ENCODE assay signal across 7 mouse cellular contexts in the genomic region with DNA sequence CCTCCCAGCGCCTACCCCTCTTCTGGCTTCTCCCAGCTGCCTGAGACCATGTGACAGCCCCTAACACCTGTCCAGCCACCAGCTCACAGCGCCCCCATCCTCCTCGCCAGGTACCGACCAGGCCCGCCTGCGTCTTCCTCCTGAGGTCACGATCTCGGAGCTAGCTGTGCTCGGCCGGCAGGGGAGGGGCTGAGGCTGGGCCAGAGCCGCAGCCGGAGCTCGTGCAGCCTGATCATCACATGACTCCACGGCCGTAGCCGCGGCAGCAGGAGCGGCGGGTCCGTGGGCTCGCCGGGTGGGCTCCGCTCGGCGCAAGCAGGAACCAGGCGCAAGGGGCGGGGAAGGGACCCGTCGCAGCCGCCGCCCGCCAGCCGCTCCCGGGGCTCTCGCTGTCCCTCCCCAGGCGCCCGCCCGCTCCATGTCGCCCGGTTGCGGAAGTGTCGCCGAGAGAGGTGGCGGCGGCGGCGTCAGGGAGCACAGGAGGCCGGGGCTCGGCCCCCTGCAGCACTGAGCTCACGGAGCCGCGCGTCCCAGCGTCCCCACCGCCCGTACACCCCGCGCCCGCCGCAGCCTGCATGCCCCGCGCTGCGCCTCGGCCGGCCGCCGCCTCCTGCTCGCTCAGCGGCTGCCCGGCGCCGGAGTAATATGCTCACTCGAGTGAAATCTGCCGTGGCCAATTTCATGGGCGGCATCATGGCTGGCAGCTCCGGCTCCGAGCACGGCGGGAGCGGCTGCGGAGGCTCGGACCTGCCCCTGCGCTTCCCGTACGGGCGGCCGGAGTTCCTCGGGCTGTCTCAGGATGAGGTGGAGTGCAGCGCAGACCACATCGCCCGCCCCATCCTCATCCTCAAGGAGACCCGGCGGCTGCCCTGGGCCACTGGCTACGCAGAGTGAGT. TPM values are rescaled to one million over a fixed set of nuclear protein-coding genes. Genes with fewer than 3 reads are reported as not detected.
DNase-seq lines count a peak whose midpoint lies in the region; ATAC-seq lines count a peak whose summit lies in the region.

Ppm1h (plus strand) TSS at position 222 of the 896 bp plus-strand sequence.

- H3K4me3 ChIP-seq in embryonic facial prominence, embryonic 13.5 days: peak within 1 kb of the TSS; percentile 73
- peak within 1 kb of the TSS; percentile 89 for H3K4me3 ChIP-seq in heart, embryonic 10.5 days
- H3K4me3 ChIP-seq in kidney, embryonic 14.5 days (ENCODE audit: low read length): peak within 1 kb of the TSS; percentile 82
- H3K4me3 ChIP-seq in limb, embryonic 15.5 days: peak within 1 kb of the TSS; percentile 68
- peak within 1 kb of the TSS; percentile 93 for H3K4me3 ChIP-seq in midbrain, embryonic 16.5 days (ENCODE audit: low read depth, low read length)

- DNase-seq in adrenal gland, postnatal 25 days: peak; percentile 77
- peak; percentile 88 for DNase-seq in heart, embryonic 10.5 days (ENCODE audit: low spot score)
- DNase-seq in spleen, postnatal 10 days (ENCODE audit: low spot score in 2 of 2): peak; percentile 24 to 60

- WGBS in embryonic facial prominence, embryonic 13.5 days: under 1% methylated on average over 82 of the region's 94 CpGs
- under 1% methylated on average over 79 of the region's 94 CpGs for WGBS in heart, embryonic 10.5 days
- under 1% methylated on average over 72 of the region's 94 CpGs for WGBS in kidney, embryonic 14.5 days
- WGBS in limb, embryonic 15.5 days: under 1% methylated on average over 86 of the region's 94 CpGs
- WGBS in midbrain, embryonic 16.5 days: under 1% methylated on average over 39 of the region's 94 CpGs

- H3K4me1 ChIP-seq in embryonic facial prominence, embryonic 13.5 days: peaks cover 27% of the 10 kb centered on the region
- H3K4me1 ChIP-seq in heart, embryonic 10.5 days: peaks cover 17% of the 10 kb centered on the region; the same call in 1 of the 2 replicates
- 0 out of 2 replicates have a peak, but pooled peaks cover 14% of the 10 kb centered on the region for H3K4me1 ChIP-seq in kidney, embryonic 14.5 days (ENCODE audit: control insufficient read depth, insufficient read depth, low read length)
- H3K4me1 ChIP-seq in limb, embryonic 15.5 days: peaks cover 21% of the 10 kb centered on the region
- peaks cover 14% of the 10 kb centered on the region for H3K4me1 ChIP-seq in midbrain, embryonic 16.5 days (ENCODE audit: control insufficient read depth, insufficient read depth, low read length)

- H3K27me3 ChIP-seq in embryonic facial prominence, embryonic 13.5 days: peaks cover 36% of the 10 kb centered on the region
- peaks cover 33% of the 10 kb centered on the region for H3K27me3 ChIP-seq in heart, embryonic 10.5 days (ENCODE audit: insufficient read depth, poor library complexity, severe bottlenecking)
- H3K27me3 ChIP-seq in kidney, embryonic 14.5 days (ENCODE audit: control insufficient read depth, insufficient read depth, low read length): peaks cover 14% of the 10 kb centered on the region
- peaks cover 25% of the 10 kb centered on the region for H3K27me3 ChIP-seq in limb, embryonic 15.5 days
- H3K27me3 ChIP-seq in midbrain, embryonic 16.5 days (ENCODE audit: control insufficient read depth, insufficient read depth, low read depth, low read length): no peaks in the 10 kb centered on the region

- peak within 1 kb of the TSS; percentile 16; the same call in 1 of the 2 replicates for H3K27ac ChIP-seq in embryonic facial prominence, embryonic 13.5 days
- H3K27ac ChIP-seq in heart, embryonic 10.5 days: peak within 1 kb of the TSS; percentile 90
- H3K27ac ChIP-seq in kidney, embryonic 14.5 days (ENCODE audit: low read depth, low read length): peak within 1 kb of the TSS; percentile 68; the same call in 1 of the 2 replicates
- H3K27ac ChIP-seq in limb, embryonic 15.5 days: 0 out of 2 replicates have a peak within 1 kb of the TSS, but pooled peaks have one; percentile 38
- peak within 1 kb of the TSS; percentile 90 for H3K27ac ChIP-seq in midbrain, embryonic 16.5 days (ENCODE audit: low read length)

- no peaks in the 10 kb centered on the region for H3K9me3 ChIP-seq in embryonic facial prominence, embryonic 13.5 days
- no peaks in the 10 kb centered on the region for H3K9me3 ChIP-seq in heart, embryonic 10.5 days
- H3K9me3 ChIP-seq in kidney, embryonic 14.5 days (ENCODE audit: control insufficient read depth, low read length): no peaks in the 10 kb centered on the region
- no peaks in the 10 kb centered on the region for H3K9me3 ChIP-seq in limb, embryonic 15.5 days
- no peaks in the 10 kb centered on the region for H3K9me3 ChIP-seq in midbrain, embryonic 16.5 days (replicated peaks; ENCODE audit: control insufficient read depth, low read length, poor library complexity, severe bottlenecking)

- peak; percentile 73 for ATAC-seq in embryonic facial prominence, embryonic 13.5 days (ENCODE audit: insufficient number of reproducible peaks, insufficient read depth, low FRiP score, low TSS enrichment, low read depth)
- ATAC-seq in kidney, embryonic 14.5 days (ENCODE audit: low FRiP score, low TSS enrichment): peak; percentile 88
- ATAC-seq in limb, embryonic 15.5 days (ENCODE audit: insufficient number of reproducible peaks, low FRiP score, low TSS enrichment, low read depth): peak; percentile 71
- ATAC-seq in midbrain, embryonic 16.5 days: peak; percentile 86

- H3K4me2 ChIP-seq in embryonic facial prominence, embryonic 13.5 days: peak within 1 kb of the TSS; percentile 99
- H3K4me2 ChIP-seq in kidney, embryonic 14.5 days (replicated peaks; ENCODE audit: low read depth, low read length): peak within 1 kb of the TSS; percentile 72
- peak within 1 kb of the TSS; percentile 97 for H3K4me2 ChIP-seq in limb, embryonic 15.5 days
- H3K4me2 ChIP-seq in midbrain, embryonic 16.5 days (ENCODE audit: low read length): peak within 1 kb of the TSS; percentile 88

- peak within 1 kb of the TSS; percentile 74 for H3K9ac ChIP-seq in embryonic facial prominence, embryonic 13.5 days
- H3K9ac ChIP-seq in kidney, embryonic 14.5 days (ENCODE audit: low read depth, low read length): peak within 1 kb of the TSS; percentile 82
- H3K9ac ChIP-seq in limb, embryonic 15.5 days: peak within 1 kb of the TSS; percentile 44
- peak within 1 kb of the TSS; percentile 97 for H3K9ac ChIP-seq in midbrain, embryonic 16.5 days (ENCODE audit: low read depth, low read length)

- no peaks in the 10 kb centered on the region for H3K36me3 ChIP-seq in embryonic facial prominence, embryonic 13.5 days
- H3K36me3 ChIP-seq in heart, embryonic 10.5 days: no peaks in the 10 kb centered on the region
- H3K36me3 ChIP-seq in kidney, embryonic 14.5 days (ENCODE audit: control insufficient read depth, insufficient read depth, low read length): no peaks in the 10 kb centered on the region
- no peaks in the 10 kb centered on the region for H3K36me3 ChIP-seq in limb, embryonic 15.5 days
- no peaks in the 10 kb centered on the region for H3K36me3 ChIP-seq in midbrain, embryonic 16.5 days (ENCODE audit: control insufficient read depth, insufficient read depth, low read length)

RNA-seq across cellular contexts. Expression of gene Ppm1h, which starts in this region (rescaled TPM):
- total RNA-seq in adrenal gland, postnatal 25 days (2021): 32.2 and 39.7 TPM in 2 replicates
- 4.0 and 4.7 TPM in 2 replicates for polyA plus RNA-seq in embryonic facial prominence, embryonic 13.5 days (2015; fragmentation: Nextera tagmentation; extraction: Ambion mirVana)
- 2.3 and 3.7 TPM in 2 replicates for polyA plus RNA-seq in heart, embryonic 10.5 days (2016; fragmentation: Nextera tagmentation; extraction: Ambion mirVana)
- polyA plus RNA-seq in kidney, embryonic 14.5 days (2014; fragmentation: Nextera tagmentation; extraction: Ambion mirVana): 17.3 and 22.2 TPM in 2 replicates
- polyA plus RNA-seq in limb, embryonic 15.5 days (2015; fragmentation: Nextera tagmentation; extraction: Ambion mirVana): 2.6 and 3.2 TPM in 2 replicates
- 23.7 and 25.2 TPM in 2 replicates for polyA plus RNA-seq in midbrain, embryonic 16.5 days (2015; fragmentation: Nextera tagmentation; extraction: Ambion mirVana)

Comparison
In these comparisons a context has a peak if more than half of its experiments do, and no peak if none do; other contexts are left out.
1. Peak in every context shown above with its lines: DNase-seq, ATAC-seq, H3K4me3 ChIP-seq and H3K27ac ChIP-seq.
2. H3K27ac ChIP-seq: peak in every context shown above with its lines; median percentile 90 in heart, embryonic 10.5 days; 90 in midbrain, embryonic 16.5 days; 68 in kidney, embryonic 14.5 days; 38 in limb, embryonic 15.5 days; 16 in embryonic facial prominence, embryonic 13.5 days.
3. H3K9ac ChIP-seq: peak in every context shown above with its lines; median percentile 97 in midbrain, embryonic 16.5 days; 82 in kidney, embryonic 14.5 days; 74 in embryonic facial prominence, embryonic 13.5 days; 44 in limb, embryonic 15.5 days.